Mouse (Mus musculus) cortical plate, adult 2 months (tissue): Measurements from ENCODE around the gene Pdia6.

Source experiments
- CTCF ChIP-seq: fragments of 200-500 bp; IDR thresholded peaks from 2 replicates; pipeline ENCODE4 v1.5.1; 2011; ENCODE audit warnings: mild to moderate bottlenecking, control low read depth, low read length; ENCODE audit not compliant: insufficient read depth; ENCODE audit errors: extremely low read depth
- POLR2A ChIP-seq: fragments of 200-500 bp; IDR thresholded peaks from 2 replicates; pipeline ENCODE4 v1.6.1; 2011; ENCODE audit warnings: mild to moderate bottlenecking, low read length, control low read depth; ENCODE audit not compliant: insufficient read depth; ENCODE audit errors: extremely low read depth

GRCm38 (mm10) chr12:17264826-17265225, 1.5 kb upstream of the Pdia6 start:
- TF ChIP-seq CTCF (no peak), POLR2A (no peak)
